ENCODE assay signal across 17 mouse cellular contexts in the genomic region with DNA sequence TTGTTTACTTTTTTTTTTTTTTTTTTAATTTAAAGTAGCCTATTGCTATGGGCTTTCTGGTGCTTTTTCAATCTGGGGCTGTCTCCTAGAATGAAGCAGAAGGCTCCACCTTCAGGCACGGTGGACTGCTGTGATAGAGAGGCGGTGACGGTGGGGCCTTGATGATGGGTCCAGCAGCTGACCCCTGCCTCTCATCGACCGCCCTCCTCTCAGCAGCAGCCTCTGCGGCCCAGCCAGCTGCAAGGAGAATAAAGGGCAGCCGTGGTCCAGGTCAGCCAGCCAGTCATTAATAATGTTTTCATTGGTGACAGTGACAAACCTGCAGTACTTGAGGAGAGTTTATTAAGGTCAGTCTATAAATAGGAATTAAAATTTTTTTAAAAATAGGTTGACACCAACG.
"Had no signal": no experiment of that assay in that cellular context is flagged by ENCODE, and none has a peak within 500 bp of the region (broad histone marks: within the 10 kb centered on the region; RNA-seq: fewer than 3 reads in every experiment).

No protein-coding gene starts in this region.

- ATAC-seq: intestine, embryonic 16.5 days; liver, postnatal 0 days had no signal

- H3K4me1 ChIP-seq: limb, embryonic 12.5 days; liver, embryonic 13.5 days; lung, embryonic 15.5 days; stomach, embryonic 15.5 days had no signal

- DNase-seq: kidney, adult 8-10 months; kidney, postnatal 25 days; layer of hippocampus, adult 9-11 months; layer of hippocampus, postnatal 36 days; liver; liver, embryonic 13.5 days; liver, postnatal 0 days; lung, postnatal 14 days; midbrain, embryonic 14.5 days; right cerebral cortex, postnatal 4 days; spleen, adult 18-20 months; thymus, adult 2 months; thymus, postnatal 25 days had no signal

- H3K4me2 ChIP-seq: limb, embryonic 12.5 days; liver, embryonic 13.5 days; lung, embryonic 15.5 days; stomach, embryonic 15.5 days had no signal

- H3K9ac ChIP-seq: limb, embryonic 12.5 days; liver, embryonic 13.5 days; liver, postnatal 0 days; lung, embryonic 15.5 days; stomach, embryonic 15.5 days had no signal

- H3K27ac ChIP-seq: limb, embryonic 12.5 days; liver, embryonic 13.5 days; lung, embryonic 15.5 days; stomach, embryonic 15.5 days had no signal

- H3K9me3 ChIP-seq: limb, embryonic 12.5 days; liver, embryonic 13.5 days; lung, embryonic 15.5 days; stomach, embryonic 15.5 days had no signal

- H3K36me3 ChIP-seq: limb, embryonic 12.5 days; liver, embryonic 13.5 days; lung, embryonic 15.5 days; stomach, embryonic 15.5 days had no signal

- H3K4me3 ChIP-seq: limb, embryonic 12.5 days; liver, embryonic 13.5 days; lung, embryonic 15.5 days; stomach, embryonic 15.5 days had no signal

- H3K27me3 ChIP-seq: limb, embryonic 12.5 days; liver, embryonic 13.5 days; lung, embryonic 15.5 days; stomach, embryonic 15.5 days had no signal
